Mouse (Mus musculus): ENCODE results near the gene Kalrn. TPM values are rescaled to one million over a fixed set of nuclear protein-coding genes. Genes with fewer than 3 reads are reported as not detected.

The Kalrn gene
- total RNA-seq, 2 experiments from 2014 or later, result 16.3 to 17.8 TPM

- DNase-seq, result no peak
Observed at GRCm38 (mm10) chr16:34502110-34502509, 71.2 kb downstream of the Kalrn start.

- DNase-seq, result no peak
Observed at GRCm38 (mm10) chr16:34494741-34495140, 78.6 kb downstream of the Kalrn start.

DNA sequence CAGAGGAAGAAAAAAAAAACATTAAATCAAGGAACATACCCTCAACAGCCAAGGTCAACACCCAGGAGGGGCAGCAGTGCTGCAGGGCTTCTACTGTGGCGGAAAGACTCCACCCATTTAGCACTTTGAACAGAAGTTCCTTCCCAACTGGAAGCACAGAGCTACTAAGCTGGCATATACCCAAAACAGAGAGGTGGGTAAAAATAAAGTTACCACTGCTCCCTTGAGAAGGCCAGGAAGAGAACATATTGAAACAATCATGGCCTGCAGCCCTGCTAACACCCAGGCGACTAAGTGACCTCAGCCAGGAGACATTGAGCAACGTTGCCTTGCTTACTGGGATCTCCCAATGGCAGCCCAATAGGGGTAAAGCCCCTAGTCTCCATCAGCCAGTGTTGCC lies 79.4 kb downstream of the Kalrn start:
- DNase-seq, result peak; percentile 48

DNA sequence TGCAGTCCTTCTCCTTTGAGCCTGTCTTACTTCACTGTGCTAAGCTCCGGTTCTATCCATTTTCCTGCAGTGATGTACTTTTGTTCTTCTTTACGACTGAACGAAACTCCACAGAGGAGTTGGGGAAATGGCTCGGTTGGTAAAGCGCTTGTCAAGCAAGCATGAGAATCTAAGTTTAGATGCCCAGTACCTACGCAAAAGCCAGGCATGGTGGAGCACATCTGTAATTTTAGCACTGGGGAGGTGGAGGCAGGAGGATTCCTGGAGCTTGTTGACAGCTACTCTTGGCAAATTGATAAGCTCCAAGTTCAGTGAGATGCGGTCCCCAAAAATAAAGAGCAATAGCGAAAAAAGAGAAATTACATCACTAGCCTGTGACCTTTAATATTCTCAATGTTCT lies 82.1 kb downstream of the Kalrn start:
- DNase-seq, result no peak

- peak; percentile 36 for DNase-seq
Observed at GRCm38 (mm10) chr16:34490506-34490905, 82.8 kb downstream of the Kalrn start.

- no peak for DNase-seq
Observed at GRCm38 (mm10) chr16:34489805-34490325, 83.5 kb downstream of the Kalrn start.

- no peak for DNase-seq
Observed at GRCm38 (mm10) chr16:34487823-34488222, 85.5 kb downstream of the Kalrn start.

- DNase-seq, result no peak
Observed at GRCm38 (mm10) chr16:34487268-34487667, 86.1 kb downstream of the Kalrn start.

- peak; percentile 13 for DNase-seq
Observed at GRCm38 (mm10) chr16:34485483-34485882, 87.8 kb downstream of the Kalrn start.

DNA sequence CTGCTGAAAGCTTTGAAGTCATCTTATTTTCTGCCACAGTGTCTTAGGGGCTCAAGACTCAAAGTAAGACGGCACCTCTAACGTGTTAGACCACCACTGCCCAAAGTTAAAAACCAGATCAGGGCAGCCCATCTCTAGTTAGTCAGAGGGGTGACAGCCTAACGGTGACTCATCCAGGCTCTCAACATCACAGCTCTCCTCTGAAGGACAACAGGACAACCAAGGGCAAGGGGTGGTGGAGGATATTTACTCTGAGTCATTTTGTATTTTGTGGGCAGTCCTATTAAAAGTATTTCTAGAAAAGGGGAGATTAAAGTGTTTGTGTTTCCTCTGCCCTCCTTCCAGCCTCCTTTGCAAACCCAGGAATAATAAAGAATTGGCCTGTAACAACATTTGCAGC lies 88.4 kb downstream of the Kalrn start:
- peak; percentile 33 for DNase-seq

- DNase-seq, result no peak
Observed at GRCm38 (mm10) chr16:34484213-34484612, 89.1 kb downstream of the Kalrn start.

DNA sequence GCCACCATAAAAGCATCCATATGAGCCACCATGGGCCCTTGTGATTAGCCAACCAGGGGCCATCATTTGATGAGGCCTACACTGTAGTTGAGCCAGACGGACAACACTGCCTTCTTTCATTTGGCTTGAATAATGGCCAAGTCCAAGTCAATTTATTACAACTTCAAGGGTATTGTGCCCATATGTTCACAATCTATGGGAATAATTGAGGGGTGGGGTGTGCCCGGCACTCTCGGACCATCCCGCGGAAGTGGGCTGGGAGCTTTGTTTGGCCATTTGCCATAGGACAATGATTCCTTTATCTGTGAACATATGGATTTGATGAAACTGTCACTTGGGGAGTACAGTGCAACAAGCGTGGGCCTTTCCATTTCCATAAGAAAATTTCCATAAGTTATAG lies 89.6 kb downstream of the Kalrn start:
- DNase-seq, result no peak

DNA sequence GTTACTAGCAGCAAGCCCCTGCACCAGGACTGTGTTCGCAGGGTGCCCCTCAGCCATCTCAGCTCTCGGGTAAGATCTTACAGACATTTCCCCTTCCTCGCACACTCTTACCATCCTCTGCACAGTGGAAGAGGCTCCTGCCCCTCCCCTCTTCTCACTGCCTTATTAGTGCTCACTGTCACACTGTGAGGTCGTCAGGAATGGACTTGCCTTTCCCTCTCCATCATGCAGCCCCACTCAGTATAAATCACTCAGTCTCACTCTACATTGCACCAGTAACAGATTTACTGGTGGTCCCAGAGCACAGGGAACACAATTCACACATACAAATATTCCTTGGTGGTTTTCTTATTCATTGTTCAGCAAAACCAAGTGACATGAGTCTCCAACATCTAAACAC lies 98.6 kb downstream of the Kalrn start:
- DNase-seq, result no peak

- DNase-seq, result no peak
Observed at GRCm38 (mm10) chr16:34473891-34474290, 99.4 kb downstream of the Kalrn start.

DNA sequence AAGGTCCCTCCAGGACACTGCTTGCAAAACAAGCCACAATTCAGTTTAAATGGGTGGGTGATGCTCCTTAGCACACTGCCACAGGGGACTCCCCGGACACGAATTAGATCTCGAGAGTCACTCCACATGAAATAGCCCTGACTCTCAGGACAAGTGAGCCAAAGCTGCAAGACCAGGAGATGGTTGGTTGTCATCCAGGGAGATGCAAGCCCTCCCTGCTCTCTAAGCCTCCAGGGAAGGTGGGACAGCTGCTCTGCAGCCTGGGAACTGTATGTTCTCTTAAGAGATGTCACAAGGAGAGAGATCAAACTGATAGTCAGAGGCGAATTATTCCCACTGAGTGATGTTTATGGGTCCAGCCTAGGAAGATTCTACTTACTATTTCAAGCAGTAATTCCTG lies 101.9 kb downstream of the Kalrn start:
- DNase-seq, result no peak

DNA sequence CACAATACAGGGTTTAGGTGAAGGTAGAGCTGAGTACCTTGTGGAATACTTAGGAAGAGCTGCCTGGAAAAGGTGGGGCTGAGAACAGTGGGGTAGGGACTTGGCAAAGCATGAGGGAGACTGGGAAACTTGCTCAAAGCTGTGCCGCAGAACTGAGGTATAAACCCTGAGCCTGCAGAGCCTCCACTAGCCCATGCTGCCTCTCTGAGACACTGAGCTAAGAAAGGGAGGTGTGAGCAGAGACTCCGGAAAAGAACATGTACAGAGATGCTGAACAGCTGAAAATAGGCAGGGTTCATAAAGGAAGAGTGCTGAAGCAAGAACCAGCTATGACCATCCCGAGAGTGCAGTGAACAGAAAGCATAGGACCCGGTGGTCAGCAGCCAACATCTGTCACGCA lies 103.0 kb downstream of the Kalrn start:
- DNase-seq, result no peak

DNA sequence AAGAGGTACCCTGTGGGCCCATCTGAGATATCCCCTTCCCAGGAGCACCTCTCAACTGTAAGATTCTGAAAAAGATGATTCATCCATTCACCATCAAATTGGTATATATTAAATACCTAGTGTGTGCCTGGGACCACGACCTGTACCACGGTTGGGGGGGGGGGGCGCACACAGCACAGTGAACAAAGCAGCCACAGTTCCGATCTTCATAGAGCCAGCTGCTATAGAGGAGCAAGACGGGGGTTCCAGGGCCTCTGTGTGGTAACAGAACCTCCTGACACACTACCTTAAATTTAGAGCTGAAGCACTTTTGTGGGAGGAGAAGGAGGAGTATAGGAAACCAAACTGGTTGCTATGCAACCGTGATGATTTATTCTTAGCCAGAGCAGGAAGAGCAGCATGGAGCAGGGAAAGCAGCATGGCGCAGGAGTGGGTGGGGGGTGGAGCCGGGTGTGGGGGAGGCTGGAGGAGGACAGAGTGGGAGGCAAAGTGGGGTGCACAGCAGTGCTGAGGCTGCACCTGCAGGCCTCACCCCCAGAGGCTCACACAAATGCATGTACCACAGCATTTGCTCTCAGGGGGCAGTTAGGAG lies 104.0 kb downstream of the Kalrn start:
- peak; percentile 10 for DNase-seq

- DNase-seq, result no peak
Observed at GRCm38 (mm10) chr16:34466649-34467048, 106.7 kb downstream of the Kalrn start.

- DNase-seq, result peak; percentile 80
Observed at GRCm38 (mm10) chr16:34456314-34456713, 117.0 kb downstream of the Kalrn start.

GRCm38 (mm10) chr16:34445666-34446065 lies 127.7 kb downstream of the Kalrn start:
- DNase-seq, result no peak

DNA sequence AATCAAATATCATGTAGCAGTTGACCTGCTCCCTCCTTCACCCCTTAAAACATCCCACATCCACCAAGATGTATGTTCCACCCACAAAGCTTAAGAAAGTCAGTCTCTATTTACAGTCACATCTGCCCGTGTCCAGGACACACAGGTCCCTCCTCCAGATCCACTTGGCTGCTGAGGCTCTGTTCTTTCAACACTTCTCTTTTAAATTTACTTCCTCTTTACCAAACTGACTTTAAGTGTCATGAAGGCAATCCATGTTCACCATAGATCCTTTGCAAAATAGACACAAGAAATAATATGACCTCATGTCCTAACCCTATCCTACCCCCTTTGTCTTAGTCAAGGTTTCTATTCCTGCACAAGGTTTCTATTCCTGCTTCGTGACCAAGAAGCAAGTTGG lies 131.6 kb downstream of the Kalrn start:
- no peak for DNase-seq

- DNase-seq, result peak; percentile 82
Observed at GRCm38 (mm10) chr16:34440994-34441414, 132.3 kb downstream of the Kalrn start.

GRCm38 (mm10) chr16:34440019-34440615 lies 133.2 kb downstream of the Kalrn start:
- no peak for DNase-seq

DNA sequence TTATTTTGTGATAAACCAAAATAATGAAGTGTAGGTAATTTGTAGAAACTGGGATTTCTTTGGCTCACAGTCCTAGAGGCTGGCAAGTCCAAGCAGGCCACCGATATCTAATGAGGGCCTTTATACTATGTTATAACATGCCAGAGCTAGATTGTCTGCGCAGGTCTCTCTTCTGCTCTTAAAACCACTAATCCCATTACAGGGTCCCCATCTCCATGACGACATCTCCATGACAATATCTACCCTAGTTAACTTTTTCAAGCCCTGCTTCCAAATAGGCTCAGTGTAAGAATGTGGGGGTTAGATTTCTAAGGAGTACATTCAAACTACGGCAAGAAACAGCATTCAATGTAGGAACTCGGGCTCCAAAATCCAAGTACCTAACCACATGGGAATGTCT lies 143.2 kb downstream of the Kalrn start:
- DNase-seq, result no peak

All from adrenal gland, postnatal 10 days (tissue).